Mouse (Mus musculus): Measurements from ENCODE around the gene 4921536K21Rik.
A peak's percentile ranks its signal among the peaks of the same experiment; 100 is the strongest.
"Not testable (repeated sequence)": the region's sequence is repeated elsewhere in the genome, so short reads cannot be mapped to it uniquely, and the experiment has no call there.

Gene 4921536K21Rik

DNA sequence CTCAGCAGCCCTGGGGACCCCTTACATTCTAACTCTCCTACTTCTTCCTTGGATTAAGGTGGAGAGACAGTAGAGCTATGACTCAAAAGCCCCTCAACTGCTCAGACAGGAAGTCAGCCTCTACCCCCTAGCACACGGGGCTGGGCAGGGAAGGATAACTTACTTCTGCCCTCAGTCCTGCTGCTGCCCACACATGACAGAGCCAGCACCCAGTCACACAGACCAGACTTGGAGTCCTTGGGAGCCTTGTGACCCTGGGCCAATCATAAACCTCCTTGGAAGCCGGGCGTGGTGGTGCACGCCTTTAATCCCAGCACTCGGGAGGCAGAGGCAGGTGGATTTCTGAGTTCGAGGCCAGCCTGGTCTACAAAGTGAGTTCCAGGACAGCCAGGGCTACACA lies 16.5 kb upstream of the 4921536K21Rik start:
- DNase-seq (ENCODE audit: extremely low spot score): not testable (repeated sequence)

- DNase-seq (ENCODE audit: extremely low spot score): no peak
Observed at GRCm38 (mm10) chr11:3910513-3911310, 15.8 kb upstream of the 4921536K21Rik start.

- no peak for DNase-seq (ENCODE audit: extremely low spot score)
Observed at GRCm38 (mm10) chr11:3909236-3909635, 14.3 kb upstream of the 4921536K21Rik start.

DNA sequence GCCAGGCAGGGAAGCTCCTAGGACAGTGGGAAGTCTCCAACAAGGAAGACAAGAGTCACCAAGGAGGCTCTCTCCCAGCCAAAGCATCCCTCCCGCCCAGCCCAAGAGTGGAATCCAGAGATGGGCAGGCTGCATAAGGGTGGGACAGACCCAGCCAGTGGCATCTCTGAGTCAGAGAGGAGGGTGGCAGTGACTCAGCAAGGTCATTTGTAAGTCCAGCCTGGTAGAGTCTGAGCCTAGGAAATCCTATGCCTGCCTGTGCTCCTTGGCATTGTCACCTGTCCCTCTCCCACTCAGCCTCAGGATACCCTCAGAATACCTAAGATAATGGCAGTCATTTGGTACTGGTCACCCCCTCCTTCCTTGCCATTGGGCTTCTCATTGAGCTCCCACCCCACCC lies 10.5 kb upstream of the 4921536K21Rik start:
- no peak for DNase-seq (ENCODE audit: extremely low spot score)

- no peak for DNase-seq (ENCODE audit: extremely low spot score)
Observed at GRCm38 (mm10) chr11:3904673-3905072, 9.8 kb upstream of the 4921536K21Rik start.

- no peak for DNase-seq (ENCODE audit: extremely low spot score)
Observed at GRCm38 (mm10) chr11:3903046-3903445, 8.1 kb upstream of the 4921536K21Rik start.

DNA sequence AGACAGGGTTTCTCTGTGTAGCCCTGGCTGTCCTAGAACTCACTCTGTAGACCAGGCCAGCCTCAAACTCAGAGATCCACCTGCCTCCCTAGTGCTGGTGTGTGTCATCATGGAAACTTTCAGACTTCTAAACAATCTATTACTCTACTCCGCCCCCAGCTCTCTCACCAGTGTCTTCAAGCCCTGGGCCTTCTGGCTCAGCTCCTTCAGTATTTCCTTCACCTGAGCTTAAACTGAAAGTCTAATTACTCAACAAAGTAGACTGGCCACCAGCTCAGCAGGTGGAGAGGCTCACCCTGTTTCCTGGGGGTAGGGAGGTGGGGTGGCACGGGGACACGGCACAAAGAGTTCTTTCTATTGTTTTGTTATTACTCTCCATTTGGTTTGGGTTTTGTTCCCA lies 7.6 kb upstream of the 4921536K21Rik start:
- no peak for DNase-seq (ENCODE audit: extremely low spot score)

DNA sequence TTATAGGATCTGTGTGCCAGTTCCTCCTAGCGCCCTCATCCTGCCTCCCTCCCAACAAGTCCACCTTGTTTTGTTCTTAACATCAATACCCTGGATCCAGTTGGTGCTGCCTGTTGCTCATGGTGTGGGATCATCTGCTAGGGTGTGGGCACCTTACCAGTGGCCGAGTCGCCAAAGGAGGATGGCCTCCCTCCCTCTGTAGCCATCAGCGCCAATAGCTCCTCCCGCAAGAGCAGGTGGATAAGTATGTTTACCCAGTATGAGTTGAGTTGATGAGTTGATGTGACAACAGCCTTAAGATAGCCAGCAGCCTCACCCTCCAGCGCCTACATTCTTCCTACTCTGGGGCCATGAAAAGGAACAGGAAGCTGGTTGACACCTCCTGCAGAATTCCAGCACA lies 5.4 kb upstream of the 4921536K21Rik start:
- no peak for DNase-seq (ENCODE audit: extremely low spot score)

DNA sequence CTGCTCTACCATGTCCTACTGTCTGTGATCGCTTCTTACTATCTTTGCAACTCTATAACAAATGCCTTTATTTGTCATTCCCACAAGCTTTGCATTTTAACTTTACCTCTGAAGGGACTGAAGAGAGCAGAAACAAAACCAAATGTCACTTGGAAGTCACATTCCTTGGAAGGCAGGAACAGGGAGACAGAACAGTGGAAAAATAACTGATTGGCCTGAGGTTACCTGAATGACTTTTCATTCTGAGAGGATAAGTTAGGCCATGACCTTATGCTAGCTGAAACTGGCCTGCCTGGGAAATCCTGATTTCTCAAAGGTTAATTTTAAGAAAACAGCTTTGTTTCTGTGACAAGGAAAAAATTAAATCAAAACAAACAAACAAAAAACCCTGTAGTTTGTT lies 1.0 kb upstream of the 4921536K21Rik start:
- DNase-seq (ENCODE audit: extremely low spot score): no peak

GRCm38 (mm10) chr11:3895458-3895857 lies 560 bp upstream of the 4921536K21Rik start:
- DNase-seq (ENCODE audit: extremely low spot score): no peak

- DNase-seq (ENCODE audit: extremely low spot score): no peak
Observed at GRCm38 (mm10) chr11:3893970-3894369, 928 bp downstream of the 4921536K21Rik start.

- no peak for DNase-seq (ENCODE audit: extremely low spot score)
Observed at GRCm38 (mm10) chr11:3887331-3887730, 7.6 kb downstream of the 4921536K21Rik start.

GRCm38 (mm10) chr11:3883711-3884110 lies 11.2 kb downstream of the 4921536K21Rik start:
- DNase-seq (ENCODE audit: extremely low spot score): no peak

DNA sequence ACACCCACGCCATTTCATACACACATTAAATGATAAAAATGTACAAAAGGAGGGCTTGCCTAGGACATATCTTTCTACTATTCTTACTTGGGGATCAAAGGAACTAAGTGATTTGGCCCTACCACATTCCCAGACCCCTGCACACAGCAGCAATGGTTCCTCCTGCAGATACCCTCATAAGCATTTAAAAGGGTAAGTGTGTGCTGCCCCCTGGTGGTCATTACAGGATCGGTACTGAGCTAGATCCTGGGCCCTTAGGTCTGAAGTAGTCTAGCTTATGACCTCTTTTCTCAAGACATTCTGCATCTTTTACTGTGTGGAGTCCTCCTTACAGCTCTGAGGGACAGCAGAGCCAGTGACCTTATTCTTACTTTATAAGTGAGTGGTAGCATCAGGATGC lies 15.1 kb downstream of the 4921536K21Rik start:
- peak; percentile 60 for DNase-seq (ENCODE audit: extremely low spot score)

DNA sequence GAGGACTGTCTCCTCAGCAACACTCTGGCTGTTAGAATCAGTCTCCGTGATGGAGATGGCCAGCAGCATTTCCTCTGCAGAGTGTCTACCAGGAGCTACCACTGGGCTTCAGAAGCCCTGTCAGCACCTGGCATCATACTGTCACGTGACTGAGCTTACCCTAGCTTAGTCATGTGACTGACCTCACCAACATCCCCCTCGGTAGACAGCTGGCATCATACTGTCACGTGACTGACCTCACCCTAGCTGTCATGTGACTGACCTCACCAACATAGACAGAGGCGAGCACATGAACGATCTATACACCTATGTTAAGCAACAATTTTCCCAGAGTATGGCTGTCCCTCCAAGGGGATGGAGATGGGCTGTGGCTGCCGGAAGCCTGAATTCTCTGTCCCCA lies 16.2 kb downstream of the 4921536K21Rik start:
- no peak for DNase-seq (ENCODE audit: extremely low spot score)

GRCm38 (mm10) chr11:3876419-3876818 lies 18.5 kb downstream of the 4921536K21Rik start:
- no peak for DNase-seq (ENCODE audit: extremely low spot score)

DNA sequence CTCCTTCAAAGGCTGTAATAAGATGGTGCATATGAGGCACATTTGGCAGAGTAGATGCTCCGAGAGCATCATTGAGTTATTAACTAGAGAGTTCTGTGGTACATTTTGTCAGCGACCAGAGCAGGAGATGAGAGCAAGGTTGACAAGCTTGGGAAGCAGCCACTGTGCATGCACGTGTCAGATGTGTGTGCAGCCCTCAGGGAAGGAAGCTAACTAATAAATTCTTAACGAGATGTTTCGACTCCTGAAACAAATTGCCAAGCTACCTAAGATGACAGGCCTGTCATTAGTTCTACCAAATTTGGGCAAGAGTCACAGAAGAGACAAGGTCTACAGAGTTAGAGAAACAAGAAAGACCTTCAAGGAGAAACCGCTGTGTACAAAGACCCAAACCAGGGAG lies 30.6 kb downstream of the 4921536K21Rik start:
- DNase-seq (ENCODE audit: extremely low spot score): peak; percentile 22

GRCm38 (mm10) chr11:3863454-3864112 lies 31.3 kb downstream of the 4921536K21Rik start, which contains the start of gene Osbp2:
Osbp2 (minus strand) TSS chr11:3863903.
- DNase-seq (ENCODE audit: extremely low spot score): peak; percentile 89

GRCm38 (mm10) chr11:3862661-3863453 lies 32.0 kb downstream of the 4921536K21Rik start:
- no peak for DNase-seq (ENCODE audit: extremely low spot score)

GRCm38 (mm10) chr11:3860361-3860760 lies 34.5 kb downstream of the 4921536K21Rik start:
- no peak for DNase-seq (ENCODE audit: extremely low spot score)

GRCm38 (mm10) chr11:3859778-3860177 lies 35.1 kb downstream of the 4921536K21Rik start:
- no peak for DNase-seq (ENCODE audit: extremely low spot score)

- no peak for DNase-seq (ENCODE audit: extremely low spot score)
Observed at GRCm38 (mm10) chr11:3857902-3858301, 37.0 kb downstream of the 4921536K21Rik start.

All from embryo, embryonic 9.5 days (tissue).